Mouse (Mus musculus) bone marrow, adult 2 months (tissue): ENCODE measurements around the gene Fam71a. TPM values are rescaled to one million over a fixed set of nuclear protein-coding genes. Genes with fewer than 3 reads are reported as not detected.

Experiments used
- H3K27ac ChIP-seq: fragments of 200-500 bp; 2 replicates; pipeline ENCODE4 v1.5.1; 2012; ENCODE audit warnings: low read depth, mild to moderate bottlenecking, control low read depth, inconsistent platforms, low read length; ENCODE audit not compliant: control insufficient read depth, poor library complexity, insufficient read depth
- H3K4me1 ChIP-seq: fragments of 200-500 bp; 2 replicates; pipeline ENCODE4 v1.6.1; 2011; ENCODE audit warnings: low read length; ENCODE audit not compliant: control insufficient read depth, insufficient read depth
- H3K4me3 ChIP-seq: fragments of 200-500 bp; replicated peaks from 2 replicates; pipeline ENCODE3; 2011; ENCODE audit warnings: mild to moderate bottlenecking, low read depth, low read length, control low read depth; ENCODE audit not compliant: control insufficient read depth
- CTCF ChIP-seq: fragments of 200-500 bp; IDR thresholded peaks from 2 replicates; pipeline ENCODE4 v1.5.1; 2011; ENCODE audit warnings: low read length, control low read depth; ENCODE audit not compliant: control insufficient read depth, insufficient read depth
- POLR2A ChIP-seq: fragments of 200-500 bp; IDR thresholded peaks from 2 replicates; pipeline ENCODE4 v1.6.1; 2011; ENCODE audit warnings: low read depth, mild to moderate bottlenecking, control low read depth, low read length, borderline replicate concordance; ENCODE audit not compliant: control insufficient read depth
- WGBS: fragments of 180-500 bp; shearing (Covaris S2); methylation state at CpG from one replicate; pipeline ENCODE4 v1.1.7; 2018; 5-methylcytosine and 5-hydroxymethylcytosine counted together
- polyA plus RNA-seq: library from polyadenylated mRNA; stranded (reverse); fragments of >200 nt; gene quantifications from 2 replicates; pipeline ENCODE4 v1.2.4, GENCODE M21; 2011; ENCODE audit warnings: low replicate concordance; ENCODE audit not compliant: missing spikeins, insufficient read depth, insufficient read length

The Fam71a gene
- polyA plus RNA-seq, 1 experiment, result not detected

- H3K4me1 ChIP-seq, result peaks cover 7% of the 10 kb centered on the region
- peak overlapping the region; percentile 54; the same call in 1 of the 2 replicates for H3K27ac ChIP-seq
- peak; percentile 52; the same call in 1 of the 2 replicates for TF ChIP-seq CTCF
- no peak for TF ChIP-seq POLR2A
- peak overlapping the region; percentile 24 for H3K4me3 ChIP-seq
- WGBS, result 2% methylated on average over 14 of the region's 14 CpGs
These were observed 29.2 kb upstream of the Fam71a start for GRCm38 (mm10) chr1:191193657-191194424.

- peaks cover 1% of the 10 kb centered on the region for H3K4me1 ChIP-seq
- TF ChIP-seq CTCF (no peak), POLR2A (no peak)
- H3K4me3 ChIP-seq, result no peak overlapping the region
- H3K27ac ChIP-seq, result no peak overlapping the region
- 79% methylated on average over 6 of the region's 6 CpGs for WGBS
These were observed 28.1 kb upstream of the Fam71a start for GRCm38 (mm10) chr1:191192751-191193150.

DNA sequence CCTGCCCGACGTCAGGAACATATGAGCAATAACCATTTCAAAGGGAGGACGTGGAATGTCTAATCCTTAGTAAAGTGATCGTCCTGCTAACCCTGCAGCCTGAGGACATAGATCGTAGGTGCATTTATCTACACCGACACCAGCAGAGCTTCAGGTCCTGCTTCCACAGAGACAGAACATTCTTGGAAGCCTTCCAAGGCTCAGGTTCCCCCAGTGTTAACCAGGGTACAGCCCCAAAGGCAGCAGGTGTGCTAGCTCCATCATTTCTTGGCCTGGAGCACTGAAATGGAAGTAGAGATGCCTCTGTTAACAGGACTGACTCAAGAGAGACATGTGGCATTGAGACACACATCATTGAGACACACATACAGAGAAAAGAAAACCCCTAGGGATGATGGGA is 27.6 kb upstream of the Fam71a start:
- Histone ChIP-seq H3K4me1 (peaks cover 1% of the 10 kb centered on the region), H3K4me3 (no peak overlapping the region), H3K27ac (no peak overlapping the region)
- 80% methylated on average over 6 of the region's 6 CpGs for WGBS
- TF ChIP-seq POLR2A (no peak), CTCF (no peak)

GRCm38 (mm10) chr1:191189671-191190372 is 25.2 kb upstream of the Fam71a start:
- H3K4me1 ChIP-seq, result peaks cover 2% of the 10 kb centered on the region
- no peak overlapping the region for H3K4me3 ChIP-seq
- no peak overlapping the region for H3K27ac ChIP-seq
- WGBS, result 68% methylated on average over 6 of the region's 6 CpGs
- no peak for TF ChIP-seq CTCF
- TF ChIP-seq POLR2A, result no peak

GRCm38 (mm10) chr1:191186386-191186770 is 21.8 kb upstream of the Fam71a start:
- 15% methylated on average over 7 of the region's 7 CpGs for WGBS
- H3K4me1 ChIP-seq, result peaks cover 1% of the 10 kb centered on the region; the same call in 1 of the 2 replicates
- H3K27ac ChIP-seq, result no peak overlapping the region
- H3K4me3 ChIP-seq, result no peak overlapping the region
- TF ChIP-seq POLR2A (no peak), CTCF (no peak)

GRCm38 (mm10) chr1:191185761-191186385 is 21.3 kb upstream of the Fam71a start:
- H3K4me1 ChIP-seq, result peaks cover 1% of the 10 kb centered on the region; the same call in 1 of the 2 replicates
- WGBS, result under 1% methylated on average over 16 of the region's 16 CpGs

GRCm38 (mm10) chr1:191184841-191185251 is 20.2 kb upstream of the Fam71a start:
- H3K27ac ChIP-seq, result no peak overlapping the region
- no peak overlapping the region for H3K4me3 ChIP-seq
- H3K4me1 ChIP-seq, result peaks cover 1% of the 10 kb centered on the region; the same call in 1 of the 2 replicates
- WGBS, result 3% methylated on average over 22 of the region's 22 CpGs
- no peak for TF ChIP-seq POLR2A
- TF ChIP-seq CTCF, result no peak

More at GRCm38 (mm10) chr1:191185761-191186385, 21.3 kb upstream of the Fam71a start:
- no peak overlapping the region for H3K27ac ChIP-seq
- TF ChIP-seq CTCF (no peak), POLR2A (no peak)
- no peak overlapping the region for H3K4me3 ChIP-seq
